Mouse (Mus musculus): Measurements from ENCODE around the gene Zdhhc8. TPM values are rescaled to one million over a fixed set of nuclear protein-coding genes. Genes with fewer than 3 reads are reported as not detected.

The Zdhhc8 gene
- polyA plus RNA-seq, 1 experiment, result 11.5 TPM

Other genes starting within 250 kb of the Zdhhc8 start
- gene Dgcr6, start 182.3 kb downstream of the Zdhhc8 start, polyA plus RNA-seq (2012; rRNA removed), result 81.1 and 91.8 TPM in 2 replicates
- 116 and 128 TPM in 2 replicates for gene Prodh, start 144.9 kb downstream of the Zdhhc8 start, polyA plus RNA-seq (2012; rRNA removed)
- 7.1 and 8.9 TPM in 2 replicates for gene Rtn4r, start 107.5 kb downstream of the Zdhhc8 start, polyA plus RNA-seq (2012; rRNA removed)
- gene Ccdc188, start 17.3 kb downstream of the Zdhhc8 start, polyA plus RNA-seq (2012; rRNA removed), result not detected in 2 replicates
- gene Trmt2a, start 13.5 kb upstream of the Zdhhc8 start, polyA plus RNA-seq (2012; rRNA removed), result 60.4 and 60.7 TPM in 2 replicates
- 51.4 and 55.8 TPM in 2 replicates for gene Ranbp1, start 13.6 kb upstream of the Zdhhc8 start, polyA plus RNA-seq (2012; rRNA removed)
- not detected in 2 replicates for gene Gm49776, start 23.2 kb upstream of the Zdhhc8 start, polyA plus RNA-seq (2012; rRNA removed)
- 14.1 and 18.7 TPM in 2 replicates for gene Dgcr8, start 54.1 kb upstream of the Zdhhc8 start, polyA plus RNA-seq (2012; rRNA removed)
- gene Tango2, start 113.0 kb upstream of the Zdhhc8 start, polyA plus RNA-seq (2012; rRNA removed), result 75.6 and 80.1 TPM in 2 replicates
- gene Arvcf, start 113.0 kb upstream of the Zdhhc8 start, polyA plus RNA-seq (2012; rRNA removed), result 11.4 and 11.6 TPM in 2 replicates
- gene Txnrd2, start 191.2 kb upstream of the Zdhhc8 start, polyA plus RNA-seq (2012; rRNA removed), result 18.0 and 19.3 TPM in 2 replicates
- 157 and 222 TPM in 2 replicates for gene Comt, start 191.7 kb upstream of the Zdhhc8 start, polyA plus RNA-seq (2012; rRNA removed)

Measured in large intestine, adult 2 months (tissue).